In genomic region chr1:61470617-61471214, GRCm38 (mm10) we compare ENCODE assay signal across 15 mouse cellular contexts.
DNase-seq lines count a peak whose midpoint lies in the region; ATAC-seq and TF ChIP-seq lines count a peak whose summit lies in the region.
"Had no signal": no experiment of that assay in that cellular context is flagged by ENCODE, and none has a peak within 500 bp of the region (broad histone marks: within the 10 kb centered on the region; RNA-seq: fewer than 3 reads in every experiment).

No protein-coding gene starts in this region.

- WGBS in midbrain, embryonic 13.5 days: 76% methylated on average over 5 of the region's 5 CpGs
- 85% methylated on average over 5 of the region's 5 CpGs for WGBS in midbrain, embryonic 11.5 days
- WGBS in intestine, postnatal 0 days: 33% methylated on average over 5 of the region's 5 CpGs
- WGBS in heart, embryonic 10.5 days: 73% methylated on average over 5 of the region's 5 CpGs

- no peak overlapping the region for H3K4me2 ChIP-seq in midbrain, embryonic 13.5 days (replicated peaks)
- H3K4me2 ChIP-seq in midbrain, embryonic 11.5 days: no peak overlapping the region
- H3K4me2 ChIP-seq in intestine, postnatal 0 days (replicated peaks; ENCODE audit: low read depth): no peak overlapping the region

- no peaks in the 10 kb centered on the region for H3K9me3 ChIP-seq in midbrain, embryonic 13.5 days
- no peaks in the 10 kb centered on the region for H3K9me3 ChIP-seq in midbrain, embryonic 11.5 days (ENCODE audit: control insufficient read depth, low read length)
- no peaks in the 10 kb centered on the region for H3K9me3 ChIP-seq in intestine, postnatal 0 days (ENCODE audit: control insufficient read depth)
- no peaks in the 10 kb centered on the region for H3K9me3 ChIP-seq in heart, embryonic 10.5 days
- H3K9me3 ChIP-seq: forebrain, embryonic 10.5 days; G1E had no signal

- H3K9ac ChIP-seq in midbrain, embryonic 13.5 days (replicated peaks): no peak overlapping the region
- H3K9ac ChIP-seq in midbrain, embryonic 11.5 days (ENCODE audit: low read length): no peak overlapping the region
- no peak overlapping the region for H3K9ac ChIP-seq in intestine, postnatal 0 days (ENCODE audit: low read depth, low read length)
- H3K9ac ChIP-seq: liver, embryonic 14.5 days had no signal

- H3K27me3 ChIP-seq in midbrain, embryonic 13.5 days: no peaks in the 10 kb centered on the region
- no peaks in the 10 kb centered on the region for H3K27me3 ChIP-seq in midbrain, embryonic 11.5 days (ENCODE audit: control insufficient read depth, insufficient read depth, low read length)
- no peaks in the 10 kb centered on the region for H3K27me3 ChIP-seq in intestine, postnatal 0 days (replicated peaks; ENCODE audit: control insufficient read depth, insufficient read depth, low read length)
- no peaks in the 10 kb centered on the region for H3K27me3 ChIP-seq in heart, embryonic 10.5 days (ENCODE audit: insufficient read depth, poor library complexity, severe bottlenecking)

- DNase-seq in adrenal gland, adult (ENCODE audit: inconsistent age in 2 of 2, low spot score in 1 of 2): peak; percentile 11 to 55
- no peak for DNase-seq in adrenal gland, adult 18-20 months (ENCODE audit: low spot score in 2 of 2)
- DNase-seq in midbrain, embryonic 11.5 days (ENCODE audit: low spot score, missing footprints): no peak
- DNase-seq in right cerebral cortex, postnatal 36 days (ENCODE audit: low spot score in 2 of 2): peak; percentile 32 to 39
- DNase-seq in heart, embryonic 10.5 days (ENCODE audit: low spot score): no peak
- no peak for DNase-seq in cerebellum, postnatal 25 days
- DNase-seq: heart, adult 11 months; heart, postnatal 36 days; kidney, postnatal 4 days; thymus, postnatal 14 days had no signal

- no peaks in the 10 kb centered on the region for H3K36me3 ChIP-seq in midbrain, embryonic 13.5 days
- no peaks in the 10 kb centered on the region for H3K36me3 ChIP-seq in midbrain, embryonic 11.5 days (ENCODE audit: control insufficient read depth, insufficient read depth, low read length)
- H3K36me3 ChIP-seq in intestine, postnatal 0 days (ENCODE audit: control insufficient read depth, insufficient read depth): no peaks in the 10 kb centered on the region
- H3K36me3 ChIP-seq in heart, embryonic 10.5 days: no peaks in the 10 kb centered on the region
- H3K36me3 ChIP-seq: forebrain, embryonic 10.5 days; G1E had no signal

- 0 out of 2 replicates have a peak overlapping the region, but pooled peaks have one; percentile 47 for H3K27ac ChIP-seq in midbrain, embryonic 13.5 days
- H3K27ac ChIP-seq in midbrain, embryonic 11.5 days (ENCODE audit: low read depth, low read length): no peak overlapping the region
- H3K27ac ChIP-seq in intestine, postnatal 0 days (ENCODE audit: low read depth, low read length): no peak overlapping the region
- no peak overlapping the region for H3K27ac ChIP-seq in heart, embryonic 10.5 days
- H3K27ac ChIP-seq: forebrain, embryonic 10.5 days; liver, embryonic 14.5 days had no signal

- 0 out of 2 replicates have a peak, but pooled peaks have one; percentile 2 for TF ChIP-seq CTCF in intestine, postnatal 0 days (IDR thresholded peaks at IDR 0.05; ENCODE audit: low read depth)

- H3K4me1 ChIP-seq in midbrain, embryonic 13.5 days (replicated peaks): peaks cover 24% of the 10 kb centered on the region
- H3K4me1 ChIP-seq in midbrain, embryonic 11.5 days (ENCODE audit: control insufficient read depth, insufficient read depth, low read length): no peaks in the 10 kb centered on the region
- H3K4me1 ChIP-seq in intestine, postnatal 0 days (replicated peaks; ENCODE audit: control insufficient read depth, insufficient read depth, low read length): no peaks in the 10 kb centered on the region
- no peaks in the 10 kb centered on the region for H3K4me1 ChIP-seq in heart, embryonic 10.5 days

- H3K4me3 ChIP-seq in midbrain, embryonic 13.5 days (replicated peaks): no peak overlapping the region
- H3K4me3 ChIP-seq in midbrain, embryonic 11.5 days (ENCODE audit: low read depth, low read length): no peak overlapping the region
- no peak overlapping the region for H3K4me3 ChIP-seq in intestine, postnatal 0 days (ENCODE audit: low read depth, low read length)
- H3K4me3 ChIP-seq in heart, embryonic 10.5 days: no peak overlapping the region
- H3K4me3 ChIP-seq: forebrain, embryonic 10.5 days had no signal

- no peak for ATAC-seq in midbrain, embryonic 13.5 days
- ATAC-seq in midbrain, embryonic 11.5 days (ENCODE audit: low FRiP score): no peak
- ATAC-seq in intestine, postnatal 0 days: peak; percentile 53; the same call in 1 of the 2 replicates

Comparison
In these comparisons a context has a peak if more than half of its experiments do, and no peak if none do; other contexts are left out.
1. DNase-seq: peak in adrenal gland, adult (2 of 2) and right cerebral cortex, postnatal 36 days (2 of 2); none in adrenal gland, adult 18-20 months (0 of 2), midbrain, embryonic 11.5 days (single experiment), heart, embryonic 10.5 days (single experiment) and cerebellum, postnatal 25 days (0 of 2).